Mouse (Mus musculus) spleen, adult 10 weeks (tissue): ENCODE measurements around the gene Aga. TPM values are rescaled to one million over a fixed set of nuclear protein-coding genes. Genes with fewer than 3 reads are reported as not detected.

Experiments
- polyA plus RNA-seq: library from polyadenylated mRNA; stranded (reverse); fragments of 350-450 nt; fragmentation: Illumina TruSeq; extraction: RNeasy Lipid Tissue Mini Kit (QIAGEN cat#74804); gene quantifications from one replicate; pipeline ENCODE4 v1.2.3, GENCODE M21; 2015; ENCODE audit warnings: low replicate concordance; ENCODE audit not compliant: insufficient read depth

The Aga gene
- 20.3 TPM for polyA plus RNA-seq

GRCm38 (mm10) chr8:53511551-53512127, at the start of gene Aga:
Gene Aga (plus strand): TSS chr8:53511727.

Other genes starting within 250 kb of the Aga start
- gene Neil3, start 127.3 kb downstream of the Aga start, polyA plus RNA-seq, result 12.7 TPM